8 mouse cellular contexts compared by ENCODE assay signal in the genomic region with DNA sequence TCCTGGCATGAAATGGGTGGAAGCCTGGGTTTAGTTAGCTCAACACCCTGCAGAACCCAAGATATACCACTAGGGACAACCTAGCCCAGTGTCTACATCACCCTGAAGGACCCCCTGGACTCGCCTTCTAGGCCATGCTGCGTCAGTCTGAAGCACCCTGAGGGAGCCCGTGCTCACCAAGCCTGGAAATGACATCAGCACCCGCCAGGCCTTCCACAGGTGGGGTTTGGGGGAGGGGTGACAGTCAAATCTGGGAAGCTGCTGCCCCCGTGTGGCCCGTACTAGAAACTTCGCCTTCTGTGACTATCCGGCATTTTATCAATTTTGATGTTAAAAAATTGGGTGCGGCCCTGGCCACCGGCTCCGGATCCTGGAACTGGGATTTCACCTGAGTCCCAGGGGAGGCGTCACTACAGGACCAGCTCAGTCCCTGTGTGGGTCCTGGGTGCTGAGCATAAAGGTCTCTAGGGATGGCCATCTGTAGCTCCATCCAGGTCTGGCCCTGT. TPM values are rescaled to one million over a fixed set of nuclear protein-coding genes. Genes with fewer than 3 reads are reported as not detected.
A peak's percentile ranks its signal among the peaks of the same experiment; 100 is the strongest.
DNase-seq lines count a peak whose midpoint lies in the region; ATAC-seq and TF ChIP-seq lines count a peak whose summit lies in the region.

No protein-coding gene starts in this region.

- H3K4me1 ChIP-seq in embryonic fibroblast, embryonic 13.5 days (ENCODE audit: control insufficient read depth, insufficient read depth, low read length), result no peaks in the 10 kb centered on the region
- peaks cover 7% of the 10 kb centered on the region for H3K4me1 ChIP-seq in limb, embryonic 14.5 days (ENCODE audit: control insufficient read depth, insufficient read depth, low read length)
- H3K4me1 ChIP-seq in midbrain, embryonic 16.5 days (ENCODE audit: control insufficient read depth, insufficient read depth, low read length), result no peaks in the 10 kb centered on the region; the same call in 1 of the 2 replicates

- no peak overlapping the region for H3K9ac ChIP-seq in limb, embryonic 14.5 days (ENCODE audit: low read depth, low read length, severe bottlenecking)
- peak overlapping the region; percentile 56; the same call in 1 of the 2 replicates for H3K9ac ChIP-seq in midbrain, embryonic 16.5 days (ENCODE audit: low read depth, low read length)

- no peak overlapping the region for H3K4me2 ChIP-seq in limb, embryonic 14.5 days (replicated peaks; ENCODE audit: low read depth, low read length, severe bottlenecking)
- H3K4me2 ChIP-seq in midbrain, embryonic 16.5 days (ENCODE audit: low read length), result peak overlapping the region; percentile 46

- H3K27ac ChIP-seq in embryonic fibroblast, embryonic 13.5 days (ENCODE audit: insufficient read depth, low read length), result no peak overlapping the region
- 0 out of 2 replicates have a peak overlapping the region, but pooled peaks have one; percentile 58 for H3K27ac ChIP-seq in limb, embryonic 14.5 days (replicated peaks; ENCODE audit: low read depth, low read length)
- peak overlapping the region; percentile 38; the same call in 1 of the 2 replicates for H3K27ac ChIP-seq in midbrain, embryonic 16.5 days (ENCODE audit: low read length)

- WGBS in limb, embryonic 14.5 days, result 3% methylated on average over 12 of the region's 12 CpGs
- 4% methylated on average over 12 of the region's 12 CpGs for WGBS in midbrain, embryonic 16.5 days

- no peak overlapping the region for H3K4me3 ChIP-seq in embryonic fibroblast, embryonic 13.5 days (ENCODE audit: insufficient read depth, low read length)
- no peak overlapping the region for H3K4me3 ChIP-seq in limb, embryonic 14.5 days (replicated peaks; ENCODE audit: low read length)
- H3K4me3 ChIP-seq in midbrain, embryonic 16.5 days (ENCODE audit: low read depth, low read length), result peak overlapping the region; percentile 8; the same call in 1 of the 2 replicates

- H3K27me3 ChIP-seq in limb, embryonic 14.5 days (ENCODE audit: control insufficient read depth, insufficient read depth, low read length), result no peaks in the 10 kb centered on the region
- no peaks in the 10 kb centered on the region for H3K27me3 ChIP-seq in midbrain, embryonic 16.5 days (ENCODE audit: control insufficient read depth, insufficient read depth, low read depth, low read length)

- TF ChIP-seq CTCF in embryonic fibroblast, embryonic 13.5 days (IDR thresholded peaks at IDR 0.05; ENCODE audit: borderline replicate concordance, insufficient read depth, low read length), result peak; percentile 53; the same call in 1 of the 2 replicates

- DNase-seq in B cell, adult 2 months, result peak; percentile 92 to 94
- peak; percentile 43 to 69 for DNase-seq in adrenal gland, postnatal 4 days (ENCODE audit: low spot score in 2 of 2)
- peak; percentile 83 to 91 for DNase-seq in heart, adult 9 months (ENCODE audit: low spot score in 2 of 2)
- DNase-seq in kidney, adult 9 months, result peak; percentile 96
- peak; percentile 84 for DNase-seq in limb, embryonic 14.5 days (ENCODE audit: low spot score)
- peak; percentile 57 to 67 for DNase-seq in spleen, postnatal 14 days (ENCODE audit: low spot score in 2 of 2)

- no peak for TF ChIP-seq POLR2A in embryonic fibroblast, embryonic 13.5 days (IDR thresholded peaks at IDR 0.05; ENCODE audit: low read depth, low read length)
- no peak for TF ChIP-seq POLR2A in limb, embryonic 14.5 days (IDR thresholded peaks at IDR 0.05; ENCODE audit: borderline replicate concordance, extremely low read depth, insufficient read depth, insufficient read length)

- H3K9me3 ChIP-seq in limb, embryonic 14.5 days (ENCODE audit: control insufficient read depth, low read length), result no peaks in the 10 kb centered on the region
- H3K9me3 ChIP-seq in midbrain, embryonic 16.5 days (replicated peaks; ENCODE audit: control insufficient read depth, low read length, poor library complexity, severe bottlenecking), result no peaks in the 10 kb centered on the region

- H3K36me3 ChIP-seq in limb, embryonic 14.5 days (ENCODE audit: control insufficient read depth, insufficient read depth, low read length), result no peaks in the 10 kb centered on the region
- H3K36me3 ChIP-seq in midbrain, embryonic 16.5 days (ENCODE audit: control insufficient read depth, insufficient read depth, low read length), result no peaks in the 10 kb centered on the region

- peak; percentile 88 for ATAC-seq in limb, embryonic 14.5 days (ENCODE audit: low FRiP score, low read depth)
- peak; percentile 85 for ATAC-seq in midbrain, embryonic 16.5 days

RNA-seq across cellular contexts. Expression of a gene that starts 6.7 kb away (rescaled TPM):
- 10 to 100 TPM; 74.2 to 74.4 TPM for total RNA-seq in adrenal gland, postnatal 4 days (2021)
- polyA plus RNA-seq in embryonic fibroblast, embryonic 13.5 days (2011; ENCODE audit: insufficient read length, low read depth, missing spikeins), result 64.4 and 66.3 TPM in 2 replicates
- 97.4 and 116 TPM in 2 replicates for polyA plus RNA-seq in limb, embryonic 14.5 days (2012; rRNA removed)
- polyA plus RNA-seq in limb, embryonic 14.5 days (2014; fragmentation: Nextera tagmentation; extraction: Ambion mirVana), result 89.1 and 91.7 TPM in 2 replicates
- 89.7 and 90.2 TPM in 2 replicates for polyA plus RNA-seq in midbrain, embryonic 16.5 days (2015; fragmentation: Nextera tagmentation; extraction: Ambion mirVana)

RNA-seq across cellular contexts. Expression of a gene that starts 7.6 kb away (rescaled TPM):
- 100 to 1,000 TPM; 639 to 647 TPM for total RNA-seq in adrenal gland, postnatal 4 days (2021)
- 354 and 424 TPM in 2 replicates for polyA plus RNA-seq in embryonic fibroblast, embryonic 13.5 days (2011; ENCODE audit: insufficient read length, low read depth, missing spikeins)
- polyA plus RNA-seq in limb, embryonic 14.5 days (2012; rRNA removed), result 472 and 473 TPM in 2 replicates
- polyA plus RNA-seq in limb, embryonic 14.5 days (2014; fragmentation: Nextera tagmentation; extraction: Ambion mirVana), result 380 and 393 TPM in 2 replicates
- polyA plus RNA-seq in midbrain, embryonic 16.5 days (2015; fragmentation: Nextera tagmentation; extraction: Ambion mirVana), result 700 and 706 TPM in 2 replicates

RNA-seq across cellular contexts. Expression of a gene that starts 22.7 kb away (rescaled TPM):
- total RNA-seq in adrenal gland, postnatal 4 days (2021), result 10 to 100 TPM; 24.9 to 30.4 TPM
- polyA plus RNA-seq in embryonic fibroblast, embryonic 13.5 days (2011; ENCODE audit: insufficient read length, low read depth, missing spikeins), result 22.4 and 25.7 TPM in 2 replicates
- polyA plus RNA-seq in limb, embryonic 14.5 days (2012; rRNA removed), result 250 and 345 TPM in 2 replicates
- 38.1 and 52.2 TPM in 2 replicates for polyA plus RNA-seq in limb, embryonic 14.5 days (2014; fragmentation: Nextera tagmentation; extraction: Ambion mirVana)
- polyA plus RNA-seq in midbrain, embryonic 16.5 days (2015; fragmentation: Nextera tagmentation; extraction: Ambion mirVana), result 39.0 and 54.8 TPM in 2 replicates

RNA-seq across cellular contexts. Expression of a gene that starts 27.6 kb away (rescaled TPM):
- total RNA-seq in adrenal gland, postnatal 4 days (2021), result 1 to 10 TPM in 1 of 2 experiments, under 1 TPM in 1; 0.67 to 1.2 TPM
- 0.83 TPM in 1 of 2 replicates, not detected in the other for polyA plus RNA-seq in embryonic fibroblast, embryonic 13.5 days (2011; ENCODE audit: insufficient read length, low read depth, missing spikeins)
- polyA plus RNA-seq in limb, embryonic 14.5 days (2012; rRNA removed), result 3.7 and 3.8 TPM in 2 replicates
- 3.4 and 3.8 TPM in 2 replicates for polyA plus RNA-seq in limb, embryonic 14.5 days (2014; fragmentation: Nextera tagmentation; extraction: Ambion mirVana)
- polyA plus RNA-seq in midbrain, embryonic 16.5 days (2015; fragmentation: Nextera tagmentation; extraction: Ambion mirVana), result 0.80 and 0.87 TPM in 2 replicates

RNA-seq across cellular contexts. Expression of a gene that starts 49.2 kb away (rescaled TPM):
- total RNA-seq in adrenal gland, postnatal 4 days (2021), result 10 to 100 TPM; 12.8 to 20.2 TPM
- 16.5 and 26.4 TPM in 2 replicates for polyA plus RNA-seq in embryonic fibroblast, embryonic 13.5 days (2011; ENCODE audit: insufficient read length, low read depth, missing spikeins)
- polyA plus RNA-seq in limb, embryonic 14.5 days (2012; rRNA removed), result 24.2 and 28.0 TPM in 2 replicates
- polyA plus RNA-seq in limb, embryonic 14.5 days (2014; fragmentation: Nextera tagmentation; extraction: Ambion mirVana), result 9.2 and 16.6 TPM in 2 replicates
- polyA plus RNA-seq in midbrain, embryonic 16.5 days (2015; fragmentation: Nextera tagmentation; extraction: Ambion mirVana), result 4.3 and 5.2 TPM in 2 replicates
